Mouse (Mus musculus) intestine, embryonic 15.5 days (tissue): ENCODE results near the gene Gal3st4. TPM values are rescaled to one million over a fixed set of nuclear protein-coding genes. Genes with fewer than 3 reads are reported as not detected.

Experiments
- ATAC-seq: fragments of 200-750 bp; cut with Nextera tagmentation; 2 replicates; pipeline ENCODE4 v1.8.0; 2017; ENCODE audit warnings: moderate TSS enrichment, moderate library complexity
- H3K27ac ChIP-seq: fragments of 300-500 bp; sonication (generic); 2 replicates; pipeline ENCODE4 v1.5.1; 2015; ENCODE audit warnings: mild to moderate bottlenecking, inconsistent platforms
- H3K27me3 ChIP-seq: fragments of 300-500 bp; sonication (generic); replicated peaks from 2 replicates; pipeline ENCODE4 v1.6.1; 2015; ENCODE audit warnings: inconsistent platforms
- H3K36me3 ChIP-seq: fragments of 300-500 bp; sonication (generic); 2 replicates; pipeline ENCODE4 v1.6.1; 2015; ENCODE audit warnings: inconsistent platforms
- H3K4me1 ChIP-seq: fragments of 300-500 bp; sonication (generic); replicated peaks from 2 replicates; pipeline ENCODE4 v1.6.1; 2015; ENCODE audit warnings: inconsistent platforms
- H3K4me2 ChIP-seq: fragments of 300-500 bp; sonication (generic); replicated peaks from 2 replicates; pipeline ENCODE4 v1.6.1; 2015; ENCODE audit warnings: mild to moderate bottlenecking, inconsistent platforms
- H3K4me3 ChIP-seq: fragments of 300-500 bp; sonication (generic); replicated peaks from 2 replicates; pipeline ENCODE4 v1.5.1; 2015; ENCODE audit warnings: inconsistent platforms
- H3K9ac ChIP-seq: fragments of 300-500 bp; sonication (generic); 2 replicates; pipeline ENCODE4 v1.6.1; 2015; ENCODE audit warnings: inconsistent platforms
- H3K9me3 ChIP-seq: fragments of 300-500 bp; sonication (generic); 2 replicates; pipeline ENCODE4 v1.6.1; 2016; ENCODE audit warnings: inconsistent platforms
- WGBS: fragments of 180-500 bp; shearing (Covaris S2); methylation state at CpG from one replicate; pipeline ENCODE4 v1.1.7; 2015; 5-methylcytosine and 5-hydroxymethylcytosine counted together
- polyA plus RNA-seq: library from polyadenylated mRNA; unstranded; fragments of >200 nt; fragmentation: Nextera tagmentation; extraction: Ambion mirVana; gene quantifications from 2 replicates; pipeline ENCODE4 v1.2.1, GENCODE M21; 2015

Gene Gal3st4
- 1.0 and 1.4 TPM in 2 replicates for polyA plus RNA-seq

DNA sequence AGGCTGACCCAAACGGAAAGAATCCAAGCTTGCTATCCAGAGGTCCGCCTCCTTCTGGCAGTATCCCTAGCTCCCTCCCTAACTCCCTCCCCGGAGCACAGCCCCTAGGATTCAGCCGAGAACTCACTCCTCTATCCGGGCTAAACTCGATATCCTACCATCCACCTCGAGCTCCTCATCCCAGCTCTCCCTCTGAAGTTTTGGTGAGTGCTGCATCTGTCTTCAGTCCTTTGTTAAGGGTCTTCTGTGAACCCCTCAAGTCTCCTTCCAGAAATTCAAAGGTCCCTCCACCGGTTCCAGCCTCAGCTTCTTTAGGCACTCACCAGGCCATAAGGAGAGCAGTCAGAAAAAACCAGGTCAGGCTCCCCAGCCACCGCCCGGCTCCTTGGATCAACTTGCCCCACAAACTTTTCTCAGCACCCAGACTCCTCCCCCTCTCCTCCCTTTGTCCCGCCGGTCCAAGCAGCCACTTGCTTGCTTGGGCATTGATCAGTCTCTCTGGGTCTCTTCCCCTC, at the start of gene Gal3st4:
Gene Gal3st4 (minus strand): TSS at position 432 of the 515 bp plus-strand sequence.
- H3K27me3 ChIP-seq: no peaks in the 10 kb centered on the region
- H3K9me3 ChIP-seq: no peaks in the 10 kb centered on the region
- H3K4me1 ChIP-seq: peaks cover 10% of the 10 kb centered on the region; the same call in 1 of the 2 replicates
- H3K4me2 ChIP-seq: peak within 1 kb of the TSS; percentile 52
- 3% methylated on average over 12 of the region's 12 CpGs for WGBS
- peak within 1 kb of the TSS; percentile 37 for H3K9ac ChIP-seq
- ATAC-seq: peak; percentile 57; the same call in 1 of the 2 replicates
- H3K36me3 ChIP-seq: no peaks in the 10 kb centered on the region
- peak within 1 kb of the TSS; percentile 15; the same call in 1 of the 2 replicates for H3K4me3 ChIP-seq
- H3K27ac ChIP-seq: peak within 1 kb of the TSS; percentile 36; the same call in 1 of the 2 replicates

DNA sequence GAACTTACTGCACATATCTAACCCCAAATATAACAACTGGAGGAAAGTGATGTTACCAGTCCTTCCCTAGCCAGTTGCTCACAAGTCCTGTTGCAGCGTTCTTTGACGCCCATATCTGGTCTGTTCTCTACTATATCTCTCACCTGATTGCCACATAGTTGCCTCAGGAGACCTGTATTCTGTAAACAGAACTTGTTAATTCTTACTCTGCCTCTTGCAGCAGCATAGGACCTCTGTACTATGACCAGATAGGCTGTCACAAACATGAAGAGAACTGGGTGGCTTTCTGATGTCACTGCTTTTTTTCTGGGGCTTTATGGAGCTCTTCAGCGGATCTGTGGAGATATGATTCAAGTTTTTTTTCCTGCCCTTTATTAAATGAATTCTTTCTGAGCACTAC, 40.2 kb upstream of the Gal3st4 start:
- WGBS: 81% methylated on average over 3 of the region's 3 CpGs
- ATAC-seq: no peak

DNA sequence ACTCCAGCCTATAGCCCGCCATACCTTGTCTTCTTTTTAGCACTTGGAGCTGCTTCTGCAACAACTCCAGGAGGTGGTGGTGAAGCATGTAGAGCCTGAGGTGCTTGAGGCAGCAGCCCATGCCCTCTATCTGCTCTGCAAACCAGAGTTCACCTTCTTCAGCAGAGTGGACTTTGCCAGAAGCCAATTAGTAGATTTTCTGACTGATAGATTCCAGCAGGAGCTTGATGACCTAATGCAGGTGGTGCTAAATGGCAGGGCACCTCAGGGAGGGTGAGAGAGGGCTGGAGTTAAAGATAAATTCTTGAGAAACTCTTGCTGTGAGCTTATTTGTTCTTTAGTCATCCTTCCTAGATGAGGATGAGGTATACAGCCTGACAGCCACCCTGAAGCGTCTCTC, 27.0 kb upstream of the Gal3st4 start:
- Histone ChIP-seq H3K4me1 (no peaks in the 10 kb centered on the region), H3K4me3 (no peak overlapping the region), H3K9me3 (no peaks in the 10 kb centered on the region), H3K27ac (no peak overlapping the region), H3K4me2 (no peak overlapping the region), H3K9ac (no peak overlapping the region), H3K36me3 (no peaks in the 10 kb centered on the region), H3K27me3 (no peaks in the 10 kb centered on the region)
- 69% methylated on average over 2 of the region's 2 CpGs for WGBS
- peak; percentile 62 for ATAC-seq

More for the DNA sequence above, 40.2 kb upstream of the Gal3st4 start:
- H3K27ac ChIP-seq: no peak overlapping the region
- no peaks in the 10 kb centered on the region for H3K4me1 ChIP-seq
- H3K9me3 ChIP-seq: no peaks in the 10 kb centered on the region
- H3K9ac ChIP-seq: no peak overlapping the region
- no peak overlapping the region for H3K4me3 ChIP-seq
- no peaks in the 10 kb centered on the region for H3K27me3 ChIP-seq
- no peak overlapping the region for H3K4me2 ChIP-seq
- no peaks in the 10 kb centered on the region for H3K36me3 ChIP-seq

DNA sequence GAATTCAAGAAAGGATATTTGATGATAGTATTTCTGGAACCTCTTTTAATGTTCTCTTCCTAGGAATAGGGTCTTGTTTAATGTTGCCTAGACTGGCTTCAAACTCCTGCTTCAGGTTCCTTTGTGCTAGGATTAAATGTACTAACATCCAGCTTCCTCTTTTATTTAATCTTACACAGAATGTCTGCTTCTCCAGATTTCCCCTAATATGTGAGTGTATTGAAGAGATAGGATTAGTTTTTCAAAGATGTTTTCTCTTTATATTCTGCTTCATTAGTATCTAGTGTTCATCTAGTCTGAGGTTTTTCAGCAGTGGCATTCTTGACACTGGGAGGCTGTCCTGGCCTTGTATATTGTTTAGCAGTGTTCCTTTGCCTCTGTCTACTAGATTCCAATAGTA, 21.5 kb upstream of the Gal3st4 start:
- Histone ChIP-seq H3K36me3 (no peaks in the 10 kb centered on the region), H3K4me2 (no peak overlapping the region), H3K27ac (no peak overlapping the region), H3K27me3 (no peaks in the 10 kb centered on the region), H3K9me3 (no peaks in the 10 kb centered on the region), H3K4me3 (no peak overlapping the region), H3K9ac (no peak overlapping the region), H3K4me1 (no peaks in the 10 kb centered on the region)
- ATAC-seq: no peak

DNA sequence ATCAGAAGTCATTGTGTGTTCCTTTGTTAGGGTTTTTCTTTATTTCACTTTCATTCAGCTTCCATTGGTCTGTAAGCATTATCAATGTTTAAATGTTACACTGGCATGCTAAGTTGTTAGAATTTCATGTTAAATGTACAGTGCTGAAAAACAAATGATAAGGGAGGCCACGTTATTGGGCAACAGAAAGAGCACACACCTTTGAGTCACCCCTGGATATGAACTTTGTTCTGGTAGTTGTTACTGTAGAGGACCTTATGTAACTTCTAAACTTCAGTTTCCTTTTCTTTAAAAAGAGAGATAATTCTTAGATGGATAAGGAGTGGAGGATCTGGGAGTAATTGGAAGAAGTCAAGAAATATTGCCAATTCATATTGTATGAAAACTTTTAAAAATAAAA, 19.0 kb upstream of the Gal3st4 start:
- ATAC-seq: no peak
- no peak overlapping the region for H3K4me3 ChIP-seq
- no peaks in the 10 kb centered on the region for H3K9me3 ChIP-seq
- no peak overlapping the region for H3K27ac ChIP-seq
- no peaks in the 10 kb centered on the region for H3K27me3 ChIP-seq
- WGBS: 75% methylated on average over 1 of the region's 1 CpGs
- H3K4me1 ChIP-seq: no peaks in the 10 kb centered on the region
- H3K9ac ChIP-seq: no peak overlapping the region
- H3K4me2 ChIP-seq: no peak overlapping the region
- no peaks in the 10 kb centered on the region for H3K36me3 ChIP-seq

DNA sequence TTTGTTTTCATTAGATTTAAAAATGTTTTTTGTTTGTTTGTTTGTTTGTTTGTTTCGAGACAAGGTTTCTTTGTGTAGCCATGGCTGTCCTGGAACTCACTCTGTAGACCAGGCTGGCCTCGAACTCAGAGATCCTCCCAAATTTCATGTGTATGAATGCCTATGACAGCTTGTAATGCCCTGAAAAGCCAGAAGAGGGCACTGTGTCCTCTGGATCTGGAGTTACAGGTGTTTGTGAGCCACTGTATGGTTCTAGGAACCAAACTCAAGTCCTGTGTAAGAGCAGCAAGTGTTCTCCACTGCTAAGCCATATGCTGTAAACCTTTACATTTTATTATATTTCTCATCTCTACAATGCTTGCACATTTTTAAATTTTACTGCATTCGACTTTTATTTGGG, 15.2 kb upstream of the Gal3st4 start:
- H3K27me3 ChIP-seq: no peaks in the 10 kb centered on the region
- no peak overlapping the region for H3K4me3 ChIP-seq
- ATAC-seq: no peak
- H3K36me3 ChIP-seq: no peaks in the 10 kb centered on the region
- H3K4me1 ChIP-seq: no peaks in the 10 kb centered on the region
- no peaks in the 10 kb centered on the region for H3K9me3 ChIP-seq
- H3K9ac ChIP-seq: no peak overlapping the region
- H3K4me2 ChIP-seq: no peak overlapping the region
- WGBS: 77% methylated on average over 3 of the region's 3 CpGs
- no peak overlapping the region for H3K27ac ChIP-seq

DNA sequence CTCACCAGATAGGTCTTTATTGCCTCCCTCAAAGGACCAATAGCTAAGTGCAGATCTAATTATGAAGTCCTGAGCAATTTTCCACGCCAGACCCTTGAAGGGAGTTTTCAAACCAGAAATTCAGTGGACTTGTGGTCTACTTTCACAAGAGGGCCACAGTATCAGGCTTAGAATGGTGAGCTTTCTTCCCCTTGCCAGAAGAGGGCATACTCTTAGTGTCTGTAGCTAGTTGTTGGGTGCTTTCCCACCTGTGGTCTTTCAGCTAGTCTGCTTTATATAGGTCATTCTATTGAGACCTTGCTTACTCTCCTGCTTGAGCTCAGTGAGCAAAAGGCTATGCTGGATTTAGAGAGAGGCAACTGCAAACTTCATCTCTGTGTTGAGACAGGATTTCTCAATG, 10.9 kb upstream of the Gal3st4 start:
- H3K27me3 ChIP-seq: no peaks in the 10 kb centered on the region
- H3K27ac ChIP-seq: no peak overlapping the region
- no peak overlapping the region for H3K4me2 ChIP-seq
- peaks cover 13% of the 10 kb centered on the region for H3K4me1 ChIP-seq
- WGBS: 70% methylated on average over 1 of the region's 1 CpGs
- H3K36me3 ChIP-seq: no peaks in the 10 kb centered on the region
- no peak for ATAC-seq
- H3K4me3 ChIP-seq: no peak overlapping the region
- no peak overlapping the region for H3K9ac ChIP-seq
- no peaks in the 10 kb centered on the region for H3K9me3 ChIP-seq

DNA sequence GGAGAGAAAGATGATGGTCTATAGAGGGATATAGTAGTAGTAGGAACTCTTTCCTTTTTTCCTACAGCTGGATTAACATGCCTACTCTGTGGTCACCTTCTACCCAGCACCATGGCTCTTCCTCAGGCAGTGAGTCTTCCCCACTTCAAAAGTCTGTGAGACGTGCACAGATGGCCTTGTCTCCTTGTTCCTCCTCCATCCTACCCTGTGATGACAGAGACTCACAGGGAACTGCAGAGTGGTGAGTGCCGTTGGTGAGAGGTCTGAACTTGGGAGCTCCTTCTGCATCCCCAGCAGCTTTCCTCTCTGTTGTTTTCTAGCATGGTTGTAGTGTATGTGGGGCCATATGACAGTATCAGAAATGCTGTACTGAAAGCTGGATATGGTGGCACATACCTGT, 9.2 kb upstream of the Gal3st4 start:
- WGBS: 80% methylated on average over 2 of the region's 2 CpGs

DNA sequence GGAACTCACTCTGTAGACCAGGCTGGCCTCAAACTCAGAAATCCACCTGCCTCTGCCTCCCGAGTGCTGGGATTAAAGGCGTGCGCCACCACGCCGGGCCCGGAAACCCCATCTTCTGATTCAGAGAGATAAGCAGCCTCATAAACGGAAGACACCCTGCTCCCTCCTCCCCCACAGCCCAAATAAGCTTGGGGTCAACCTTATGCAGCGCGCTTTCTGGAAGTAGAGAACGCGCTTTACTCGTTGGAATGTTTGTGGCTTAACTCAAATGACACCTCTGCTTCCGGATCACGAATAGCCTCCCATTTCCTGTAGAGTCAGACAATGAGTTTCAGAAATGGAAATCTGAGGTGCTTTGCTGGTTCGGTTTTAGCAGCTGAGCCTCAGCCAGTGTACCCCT, 8.2 kb upstream of the Gal3st4 start:
- no peak overlapping the region for H3K27ac ChIP-seq
- peak overlapping the region; percentile 82; the same call in 1 of the 2 replicates for H3K4me2 ChIP-seq
- H3K9ac ChIP-seq: no peak overlapping the region
- H3K27me3 ChIP-seq: no peaks in the 10 kb centered on the region
- ATAC-seq: no peak
- H3K4me3 ChIP-seq: no peak overlapping the region
- peaks cover 15% of the 10 kb centered on the region for H3K4me1 ChIP-seq
- no peaks in the 10 kb centered on the region for H3K36me3 ChIP-seq
- H3K9me3 ChIP-seq: no peaks in the 10 kb centered on the region
- WGBS: 95% methylated on average over 15 of the region's 15 CpGs

More for the DNA sequence above, 9.2 kb upstream of the Gal3st4 start:
- H3K9me3 ChIP-seq: no peaks in the 10 kb centered on the region
- H3K27me3 ChIP-seq: no peaks in the 10 kb centered on the region
- H3K27ac ChIP-seq: no peak overlapping the region
- no peak overlapping the region for H3K9ac ChIP-seq
- H3K4me1 ChIP-seq: peaks cover 13% of the 10 kb centered on the region
- no peak overlapping the region for H3K4me2 ChIP-seq
- ATAC-seq: no peak
- no peak overlapping the region for H3K4me3 ChIP-seq
- H3K36me3 ChIP-seq: no peaks in the 10 kb centered on the region

DNA sequence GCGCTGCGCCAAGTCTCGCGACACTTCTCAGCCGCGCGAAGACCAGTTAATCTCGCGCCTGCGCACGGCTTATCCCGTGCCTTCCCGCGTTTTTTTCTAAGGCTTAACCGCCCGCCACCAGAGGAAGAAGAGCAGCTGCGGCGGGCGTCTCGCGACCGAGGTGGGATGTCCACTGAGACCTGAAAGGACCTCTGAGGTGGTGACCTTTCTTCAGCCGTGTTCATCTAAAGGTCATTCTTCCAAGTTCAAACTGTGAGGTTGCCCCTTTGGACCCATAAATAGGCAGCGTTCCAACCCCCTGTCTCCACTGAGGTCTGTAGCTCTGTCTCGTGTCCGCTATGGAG, 7.8 kb upstream of the Gal3st4 start:
- Histone ChIP-seq H3K4me3 (peak overlapping the region; percentile 64), H3K27ac (no peak overlapping the region), H3K27me3 (no peaks in the 10 kb centered on the region), H3K4me1 (peaks cover 19% of the 10 kb centered on the region), H3K9me3 (no peaks in the 10 kb centered on the region), H3K36me3 (no peaks in the 10 kb centered on the region), H3K9ac (no peak overlapping the region), H3K4me2 (peak overlapping the region; percentile 82)
- WGBS: 23% methylated on average over 26 of the region's 26 CpGs
- 0 out of 2 replicates have a peak, but pooled peaks have one; percentile 2 for ATAC-seq

DNA sequence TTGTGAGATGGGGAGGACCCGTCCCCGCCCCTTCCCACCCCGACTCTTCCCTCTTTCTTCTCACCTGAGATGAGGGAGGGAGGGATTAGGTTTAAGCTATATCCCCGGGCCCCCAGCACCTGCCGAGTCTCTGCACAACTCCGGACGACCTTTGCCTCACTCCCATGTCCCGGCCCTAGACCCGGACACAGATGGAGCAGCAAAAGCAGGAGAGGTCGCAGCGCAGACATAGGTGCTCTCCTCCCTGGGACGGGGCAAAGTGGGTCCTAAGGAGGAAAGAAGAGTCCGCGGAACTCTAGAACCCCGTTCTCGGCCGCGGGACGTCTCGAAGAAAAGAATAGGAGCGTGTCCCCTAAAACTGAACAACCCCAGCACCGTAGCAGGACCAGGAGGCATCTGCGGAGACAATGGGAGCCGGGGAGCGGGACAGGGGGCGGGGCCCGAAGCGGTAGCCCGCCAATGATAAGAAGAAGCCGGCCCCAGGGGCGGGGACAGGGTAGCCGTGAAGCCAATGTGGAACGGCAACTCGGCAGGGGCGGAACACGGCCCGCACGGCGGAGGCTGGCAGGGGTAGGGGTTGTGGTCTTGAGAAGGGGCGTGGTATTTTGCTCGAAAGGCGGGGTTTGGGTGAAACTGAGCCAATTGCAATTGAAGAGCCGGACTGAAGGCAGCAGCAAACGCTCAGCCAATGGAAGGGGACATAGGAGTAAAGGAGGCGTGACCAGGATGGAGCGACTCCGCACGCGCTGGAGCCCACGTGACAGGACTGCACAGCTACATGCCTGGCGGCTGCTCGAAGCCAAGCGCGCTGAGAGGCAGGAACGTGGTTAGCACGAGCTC, 7.2 kb upstream of the Gal3st4 start, which contains the start of the genes Gm43720, Gpc2 and Stag3:
Gene Gm43720 (minus strand): TSS at position 374 of the 840 bp plus-strand sequence.
Gene Gpc2 (minus strand): TSS at position 421 of the 840 bp plus-strand sequence.
Gene Stag3 (plus strand): TSS at position 656 of the 840 bp plus-strand sequence.
- under 1% methylated on average over 56 of the region's 56 CpGs for WGBS
- H3K27ac ChIP-seq: peak within 1 kb of the TSS; percentile 52; the same call in 1 of the 2 replicates

DNA sequence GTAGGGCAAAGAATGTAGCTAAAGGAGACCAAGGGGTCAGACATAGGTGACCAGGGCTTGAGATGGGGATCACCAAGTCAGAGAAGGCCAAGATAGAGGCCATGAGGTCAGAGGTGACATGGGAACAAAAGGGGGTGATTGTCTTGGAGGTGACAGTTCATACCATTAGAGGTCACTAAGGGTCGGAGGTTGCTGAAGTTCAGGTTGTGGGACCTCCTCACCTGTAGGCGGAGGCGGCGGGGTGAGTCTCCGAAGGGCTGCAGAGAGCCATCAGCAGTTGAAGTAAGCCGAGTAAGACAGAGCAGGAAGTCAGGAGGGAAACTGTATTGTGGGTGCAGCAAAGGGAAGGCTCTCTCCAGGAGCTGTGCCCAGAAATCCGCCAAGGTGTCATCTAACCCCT, 5.4 kb upstream of the Gal3st4 start:
- Histone ChIP-seq H3K9ac (no peak overlapping the region), H3K4me2 (0 out of 2 replicates have a peak overlapping the region, but pooled peaks have one; percentile 82), H3K4me1 (peaks cover 21% of the 10 kb centered on the region), H3K9me3 (no peaks in the 10 kb centered on the region), H3K4me3 (no peak overlapping the region), H3K36me3 (no peaks in the 10 kb centered on the region), H3K27me3 (no peaks in the 10 kb centered on the region), H3K27ac (no peak overlapping the region)
- no peak for ATAC-seq
- WGBS: 87% methylated on average over 7 of the region's 7 CpGs

More for the DNA sequence above, 7.2 kb upstream of the Gal3st4 start, which contains the start of the genes Gm43720, Gpc2 and Stag3:
- Histone ChIP-seq H3K27me3 (no peaks in the 10 kb centered on the region), H3K9ac (peak within 1 kb of the TSS; percentile 63), H3K9me3 (no peaks in the 10 kb centered on the region), H3K4me2 (peak within 1 kb of the TSS; percentile 82), H3K4me3 (peak within 1 kb of the TSS; percentile 64), H3K36me3 (no peaks in the 10 kb centered on the region), H3K4me1 (peaks cover 21% of the 10 kb centered on the region)
- ATAC-seq: peak; percentile 99
